Mouse (Mus musculus) hindbrain, embryonic 14.5 days (tissue): Measurements from ENCODE around the gene Npas4. TPM values are rescaled to one million over a fixed set of nuclear protein-coding genes. Genes with fewer than 3 reads are reported as not detected.
A peak's percentile ranks its signal among the peaks of the same experiment; 100 is the strongest.
"Not testable (repeated sequence)": the region's sequence is repeated elsewhere in the genome, so short reads cannot be mapped to it uniquely, and the experiment has no call there.

Experiments used
- ATAC-seq: fragments of 200-750 bp; cut with Nextera tagmentation; 2 replicates; pipeline ENCODE4 v1.8.0; 2017; ENCODE audit warnings: moderate number of reproducible peaks, mild to moderate bottlenecking, moderate TSS enrichment, moderate library complexity; ENCODE audit not compliant: low FRiP score
- DNase-seq: peaks from one replicate; pipeline ENCODE4 v3.0.0-alpha.2; 2015; ENCODE audit warnings: low spot score
- H3K27ac ChIP-seq: fragments of 300-500 bp; sonication (generic); 2 replicates; pipeline ENCODE4 v1.5.1; 2014; ENCODE audit warnings: mild to moderate bottlenecking, moderate library complexity
- H3K27me3 ChIP-seq: fragments of 300-500 bp; sonication (generic); 2 replicates; pipeline ENCODE4 v1.6.1; 2014; ENCODE audit warnings: mild to moderate bottlenecking, low read length, mixed read lengths; ENCODE audit not compliant: control insufficient read depth, insufficient read depth
- H3K36me3 ChIP-seq: fragments of 300-500 bp; sonication (generic); replicated peaks from 2 replicates; pipeline ENCODE4 v1.6.1; 2014; ENCODE audit not compliant: control insufficient read depth, insufficient read depth
- H3K4me1 ChIP-seq: fragments of 300-500 bp; sonication (generic); replicated peaks from 2 replicates; pipeline ENCODE4 v1.6.1; 2014; ENCODE audit warnings: antibody characterized with exemption, low read length, mixed read lengths; ENCODE audit not compliant: control insufficient read depth, insufficient read depth
- H3K4me2 ChIP-seq: fragments of 300-500 bp; sonication (generic); replicated peaks from 2 replicates; pipeline ENCODE4 v1.6.1; 2014; ENCODE audit warnings: mild to moderate bottlenecking, moderate library complexity
- H3K4me3 ChIP-seq: fragments of 300-500 bp; sonication (generic); replicated peaks from 2 replicates; pipeline ENCODE4 v1.5.1; 2014; ENCODE audit warnings: mild to moderate bottlenecking, low read length
- H3K9ac ChIP-seq: fragments of 300-500 bp; sonication (generic); 2 replicates; pipeline ENCODE4 v1.6.1; 2014
- H3K9me3 ChIP-seq: fragments of 300-500 bp; sonication (generic); 2 replicates; pipeline ENCODE4 v1.6.1; 2016; ENCODE audit warnings: low read length; ENCODE audit not compliant: control insufficient read depth
- WGBS: fragments of 180-500 bp; shearing (Covaris S2); extraction: QIAGEN DNeasy Blood & Tissue Kit; methylation state at CpG from one replicate; pipeline ENCODE4 v1.1.7; 2014; 5-methylcytosine and 5-hydroxymethylcytosine counted together
- polyA plus RNA-seq: library from polyadenylated mRNA; unstranded; fragments of >200 nt; fragmentation: Nextera tagmentation; extraction: Ambion mirVana; gene quantifications from 2 replicates; pipeline ENCODE4 v1.2.1, GENCODE M21; 2014

Npas4 gene
- polyA plus RNA-seq, 1 experiment from 2014 or later: 0.31 TPM

DNA sequence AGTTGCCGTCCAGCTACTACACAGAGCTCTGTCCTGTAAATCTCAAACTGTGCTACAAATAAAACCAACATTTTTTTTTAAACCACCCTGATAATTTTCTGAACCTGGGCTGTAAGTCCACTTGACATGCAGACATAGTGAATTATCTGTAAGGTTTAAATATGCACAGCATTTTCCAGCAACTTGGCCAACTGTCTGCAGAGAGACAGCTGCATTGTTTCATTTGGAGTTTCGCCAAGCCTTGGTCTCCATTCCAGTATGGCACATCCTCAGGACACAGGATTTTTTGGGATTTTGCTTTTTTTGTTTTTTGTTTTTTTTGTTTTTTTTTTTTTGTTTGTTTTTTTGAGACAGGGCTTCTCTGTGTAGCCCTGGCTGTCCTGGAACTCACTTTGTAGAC lies 31.3 kb upstream of the Npas4 start:
- peak; percentile 33 for DNase-seq
- no peak overlapping the region for H3K4me2 ChIP-seq
- peaks cover 4% of the 10 kb centered on the region; the same call in 1 of the 2 replicates for H3K4me1 ChIP-seq
- no peak overlapping the region for H3K4me3 ChIP-seq
- WGBS: 86% methylated on average over 2 of the region's 2 CpGs
- ATAC-seq: no peak
- no peaks in the 10 kb centered on the region for H3K9me3 ChIP-seq
- H3K9ac ChIP-seq: no peak overlapping the region
- peaks cover 1% of the 10 kb centered on the region; the same call in 1 of the 2 replicates for H3K36me3 ChIP-seq
- H3K27me3 ChIP-seq: no peaks in the 10 kb centered on the region
- no peak overlapping the region for H3K27ac ChIP-seq

DNA sequence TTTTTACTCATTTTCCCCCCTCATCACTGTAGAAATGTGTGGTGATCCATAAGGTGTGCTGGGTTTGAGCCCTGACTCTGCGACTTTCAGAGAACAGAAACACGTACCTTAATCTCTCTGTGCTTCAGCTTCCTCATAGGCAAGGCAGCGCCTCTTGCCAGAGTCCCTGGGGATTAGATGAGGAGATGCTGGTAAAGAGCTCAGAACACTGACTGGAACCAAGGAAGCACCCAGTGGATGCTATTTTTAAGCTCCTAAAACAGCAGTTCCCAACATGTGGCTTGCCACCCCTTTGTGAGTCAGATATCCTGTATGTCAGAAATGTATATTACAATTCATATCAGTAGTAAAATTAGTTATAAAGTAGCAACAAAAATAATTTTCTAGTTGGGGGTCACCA lies 28.1 kb upstream of the Npas4 start:
- Histone ChIP-seq H3K4me2 (no peak overlapping the region), H3K27ac (no peak overlapping the region), H3K9me3 (no peaks in the 10 kb centered on the region), H3K4me3 (no peak overlapping the region), H3K36me3 (no peaks in the 10 kb centered on the region), H3K9ac (no peak overlapping the region), H3K4me1 (no peaks in the 10 kb centered on the region), H3K27me3 (no peaks in the 10 kb centered on the region)
- 83% methylated on average over 3 of the region's 3 CpGs for WGBS
- DNase-seq (no peak), ATAC-seq (no peak)

DNA sequence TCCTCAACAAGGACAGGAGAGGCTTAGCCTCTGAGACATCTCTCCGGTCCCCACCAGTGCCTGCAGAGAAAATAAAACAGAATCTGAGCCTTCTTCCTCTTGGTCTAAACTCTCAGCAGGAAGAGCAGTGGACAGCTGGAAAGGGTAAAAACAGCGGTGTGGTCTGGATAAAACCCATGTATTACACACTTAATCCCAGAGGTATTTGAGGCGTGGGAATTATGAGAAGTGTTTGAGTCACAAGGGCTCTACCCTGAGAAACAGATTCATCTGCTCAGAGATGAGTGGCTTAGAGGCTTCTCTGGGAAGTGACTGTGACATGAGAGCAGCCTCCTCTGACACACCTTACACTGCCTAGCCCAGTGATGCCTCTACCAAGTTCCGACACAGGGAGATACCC lies 27.5 kb upstream of the Npas4 start:
- Histone ChIP-seq H3K4me1 (no peaks in the 10 kb centered on the region), H3K9ac (no peak overlapping the region), H3K27me3 (no peaks in the 10 kb centered on the region), H3K9me3 (no peaks in the 10 kb centered on the region), H3K4me3 (no peak overlapping the region), H3K4me2 (no peak overlapping the region), H3K36me3 (no peaks in the 10 kb centered on the region), H3K27ac (no peak overlapping the region)
- ATAC-seq: no peak
- 85% methylated on average over 4 of the region's 4 CpGs for WGBS
- no peak for DNase-seq

DNA sequence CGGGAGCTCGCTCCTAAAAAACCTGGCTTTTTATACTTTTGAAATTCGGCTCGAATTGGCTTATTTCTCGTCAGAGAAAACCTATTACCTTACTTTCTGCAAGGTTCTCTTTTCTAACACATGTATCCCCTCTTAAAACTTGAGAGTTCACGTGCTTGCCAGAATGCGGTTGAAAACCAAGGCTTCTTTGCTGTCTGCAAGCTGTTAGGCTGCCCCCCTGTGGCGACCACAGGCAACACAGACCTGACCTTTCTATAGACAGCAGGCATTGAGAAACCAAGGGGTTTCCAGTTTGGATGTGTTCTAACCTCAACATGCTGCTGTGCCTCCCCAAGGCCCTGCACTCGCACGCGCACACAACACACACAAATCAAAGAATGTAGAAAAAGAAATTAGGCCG lies 26.7 kb upstream of the Npas4 start:
- H3K4me2 ChIP-seq: no peak overlapping the region
- ATAC-seq: no peak
- H3K9me3 ChIP-seq: no peaks in the 10 kb centered on the region
- no peaks in the 10 kb centered on the region for H3K4me1 ChIP-seq
- no peak overlapping the region for H3K4me3 ChIP-seq
- peak; percentile 73 for DNase-seq
- no peaks in the 10 kb centered on the region for H3K27me3 ChIP-seq
- H3K27ac ChIP-seq: no peak overlapping the region
- H3K9ac ChIP-seq: no peak overlapping the region
- WGBS: 26% methylated on average over 12 of the region's 12 CpGs
- H3K36me3 ChIP-seq: no peaks in the 10 kb centered on the region

DNA sequence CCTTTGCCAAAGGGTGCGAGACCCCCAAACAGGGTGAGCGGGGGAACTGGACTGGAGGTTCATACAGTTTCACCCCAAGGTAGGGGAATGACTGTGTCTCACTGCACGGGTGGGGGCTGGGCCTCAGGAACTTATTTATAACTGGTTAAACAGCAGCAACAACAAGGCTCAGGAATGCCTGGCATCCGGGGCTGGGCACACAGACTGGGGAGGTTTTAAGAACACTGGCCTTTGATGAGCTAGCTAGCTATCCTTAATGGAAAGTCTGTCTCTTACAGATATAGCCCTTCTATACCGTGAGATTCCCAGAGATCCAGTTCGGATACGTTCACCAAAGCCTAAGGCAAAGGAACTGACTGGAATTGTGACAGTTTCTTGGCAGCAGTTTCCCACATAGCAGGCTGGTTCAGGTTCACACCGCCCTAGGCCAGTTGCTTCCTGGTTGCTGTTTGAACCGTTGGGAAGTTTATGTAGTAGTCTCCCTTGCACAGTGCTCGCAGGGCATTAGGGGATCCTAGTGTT lies 26.2 kb upstream of the Npas4 start:
- Histone ChIP-seq H3K36me3 (no peaks in the 10 kb centered on the region), H3K4me3 (no peak overlapping the region), H3K9ac (no peak overlapping the region), H3K4me2 (no peak overlapping the region), H3K27me3 (no peaks in the 10 kb centered on the region), H3K27ac (no peak overlapping the region), H3K9me3 (no peaks in the 10 kb centered on the region), H3K4me1 (no peaks in the 10 kb centered on the region)
- ATAC-seq: no peak
- no peak for DNase-seq
- WGBS: 44% methylated on average over 10 of the region's 10 CpGs

DNA sequence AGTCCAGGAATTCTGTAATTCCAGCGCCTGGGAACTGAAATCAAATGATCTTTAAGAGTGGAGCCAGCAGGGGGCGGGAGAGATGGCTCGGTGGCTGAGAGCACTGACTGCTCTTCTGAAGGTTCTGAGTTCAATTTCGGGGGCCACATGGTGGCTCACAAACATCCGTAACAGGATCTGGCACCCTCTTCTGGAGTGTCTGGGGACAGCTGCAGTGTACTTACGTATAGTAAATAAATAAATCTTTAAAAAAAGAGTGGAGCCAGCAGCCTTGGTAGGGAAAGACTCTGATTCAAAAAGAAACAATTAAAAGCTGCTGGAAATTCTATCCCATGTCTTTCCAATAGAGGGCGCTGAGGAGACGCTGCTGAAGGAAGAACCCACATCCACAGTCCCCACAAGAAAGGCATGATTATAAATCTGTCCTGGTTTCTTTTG lies 24.9 kb upstream of the Npas4 start:
- ATAC-seq: no peak
- H3K27me3 ChIP-seq: no peaks in the 10 kb centered on the region
- no peak overlapping the region for H3K27ac ChIP-seq
- H3K9me3 ChIP-seq: no peaks in the 10 kb centered on the region
- no peak overlapping the region for H3K4me2 ChIP-seq
- H3K9ac ChIP-seq: no peak overlapping the region
- DNase-seq: peak; percentile 67
- H3K4me3 ChIP-seq: no peak overlapping the region
- H3K36me3 ChIP-seq: no peaks in the 10 kb centered on the region
- 12% methylated on average over 8 of the region's 8 CpGs for WGBS
- H3K4me1 ChIP-seq: no peaks in the 10 kb centered on the region

DNA sequence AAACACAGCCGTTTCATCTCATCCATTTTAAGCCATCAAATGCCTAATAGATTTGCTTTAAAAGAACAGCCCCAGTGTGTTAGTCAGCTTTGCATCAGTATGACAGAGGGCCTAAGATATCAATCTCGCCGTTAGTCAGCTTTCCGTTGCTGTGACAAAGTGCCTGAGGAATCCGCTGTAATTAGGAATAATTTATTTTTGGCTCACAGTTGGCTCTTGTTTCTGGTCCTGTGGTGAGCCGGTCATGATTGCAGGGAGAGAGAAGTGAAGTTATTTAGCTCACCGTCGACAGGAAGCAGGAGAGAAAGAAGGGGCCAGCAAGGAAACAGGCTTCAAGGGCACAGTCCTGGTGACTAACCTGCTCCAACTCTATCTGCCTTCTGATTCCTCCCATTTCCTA lies 23.0 kb upstream of the Npas4 start:
- H3K9me3 ChIP-seq: no peaks in the 10 kb centered on the region

DNA sequence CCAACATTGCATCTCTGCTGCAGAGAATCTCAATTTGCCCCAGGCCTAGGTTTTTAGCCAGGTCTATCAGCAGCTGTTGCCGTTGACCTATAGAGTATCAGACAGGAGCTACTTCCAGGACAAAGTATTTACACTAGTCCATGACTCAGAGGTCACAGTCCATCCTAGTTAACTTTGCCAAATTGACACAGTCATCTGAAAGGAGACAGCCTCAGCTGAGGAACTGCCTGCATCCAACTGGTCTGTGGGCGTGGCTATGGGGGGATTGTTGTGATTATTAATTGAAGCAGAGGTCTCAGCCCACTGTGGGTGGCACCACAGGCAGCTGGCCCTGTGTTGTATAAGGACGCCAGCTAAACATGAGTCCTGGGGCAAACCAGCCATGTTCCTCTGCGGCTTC lies 14.8 kb upstream of the Npas4 start:
- Histone ChIP-seq H3K36me3 (no peaks in the 10 kb centered on the region), H3K27ac (no peak overlapping the region), H3K4me2 (no peak overlapping the region), H3K4me1 (peaks cover 8% of the 10 kb centered on the region), H3K4me3 (no peak overlapping the region), H3K9me3 (no peaks in the 10 kb centered on the region), H3K9ac (no peak overlapping the region), H3K27me3 (no peaks in the 10 kb centered on the region; the same call in 1 of the 2 replicates)
- 63% methylated on average over 4 of the region's 4 CpGs for WGBS
- ATAC-seq (no peak), DNase-seq (no peak)

More for the DNA sequence above, 23.0 kb upstream of the Npas4 start:
- no peak overlapping the region for H3K4me2 ChIP-seq
- WGBS: 66% methylated on average over 8 of the region's 8 CpGs
- no peak overlapping the region for H3K27ac ChIP-seq
- no peak for ATAC-seq
- H3K27me3 ChIP-seq: no peaks in the 10 kb centered on the region
- no peak for DNase-seq
- H3K9ac ChIP-seq: no peak overlapping the region
- H3K36me3 ChIP-seq: no peaks in the 10 kb centered on the region
- no peak overlapping the region for H3K4me3 ChIP-seq
- H3K4me1 ChIP-seq: no peaks in the 10 kb centered on the region

DNA sequence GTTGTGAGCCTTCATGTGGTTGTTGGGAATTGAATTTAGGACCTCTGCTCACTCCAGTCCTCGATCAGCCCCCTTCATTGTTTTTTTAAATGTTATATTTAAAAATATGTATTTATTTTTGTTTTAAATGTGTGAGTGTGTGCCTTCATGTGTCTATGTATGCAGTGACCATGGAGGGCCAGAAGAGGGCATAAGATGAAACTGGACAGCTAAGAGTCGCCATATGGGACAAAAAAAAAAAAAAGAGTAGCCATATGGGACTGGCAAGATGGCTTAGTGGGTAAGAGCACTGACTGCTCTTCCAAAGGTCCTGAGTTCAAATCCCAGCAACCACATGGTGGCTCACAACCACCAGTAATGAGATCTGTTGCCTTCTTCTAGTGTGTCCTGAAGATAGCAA lies 13.5 kb upstream of the Npas4 start:
- not testable (repeated sequence) for H3K4me2 ChIP-seq, H3K9ac ChIP-seq, DNase-seq, H3K9me3 ChIP-seq, H3K27ac ChIP-seq, H3K4me3 ChIP-seq, ATAC-seq, H3K27me3 ChIP-seq, H3K36me3 ChIP-seq
- 51% methylated on average over 2 of the region's 2 CpGs for WGBS
- peaks cover 20% of the 10 kb centered on the region for H3K4me1 ChIP-seq
